Mouse (Mus musculus): ENCODE results near the gene Rps11.

DNA sequence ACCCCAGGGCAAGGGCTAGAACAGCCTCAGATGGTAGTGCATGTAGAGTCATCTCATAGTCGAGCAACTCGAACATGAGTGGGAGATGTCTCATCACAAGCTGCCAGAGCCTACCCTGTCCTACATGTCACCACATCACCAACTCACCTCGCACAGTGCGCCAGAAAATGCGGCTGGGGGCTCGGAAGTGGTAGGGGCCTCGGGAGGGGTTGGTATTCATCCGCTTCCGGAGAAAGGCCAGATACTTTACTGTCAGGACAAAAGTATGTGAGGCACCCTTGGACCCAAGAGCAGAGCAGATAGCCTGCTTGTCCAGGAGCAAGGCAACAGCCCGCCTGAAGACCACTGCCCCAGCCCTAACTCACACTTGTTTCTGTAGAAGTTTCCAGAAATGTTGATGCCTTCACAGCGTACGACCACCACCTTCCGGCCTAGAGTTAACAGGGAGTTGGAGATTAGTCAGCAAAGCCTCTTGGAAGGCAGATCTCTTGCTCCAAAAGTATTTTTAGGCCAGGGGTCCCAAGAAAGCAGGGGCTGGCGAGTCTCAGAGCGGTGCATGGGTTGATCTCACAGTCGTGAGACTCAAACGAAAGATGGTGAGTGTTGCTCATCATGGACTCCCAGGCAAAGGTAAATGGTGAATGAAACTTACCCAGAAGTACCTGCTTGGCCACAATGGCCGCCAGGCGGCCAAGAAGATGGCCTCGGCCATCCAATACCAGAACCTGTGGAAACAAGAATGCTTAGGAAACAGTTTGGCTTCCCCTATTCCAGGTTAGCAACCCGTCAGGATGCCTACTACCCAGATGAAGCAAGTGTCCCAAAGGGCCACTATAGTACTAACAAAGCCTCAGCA lies 2.8 kb upstream of the Rps11 start:
- TF ChIP-seq POLR2A (IDR thresholded peaks at IDR 0.05; ENCODE audit: insufficient read depth, low read length) (no peak), CTCF (IDR thresholded peaks at IDR 0.05; ENCODE audit: low read depth, low read length) (no peak), EP300 (IDR thresholded peaks at IDR 0.05; ENCODE audit: insufficient read depth, low read depth, low read length) (no peak)
